Mouse (Mus musculus): ENCODE data around the gene Tmem216. TPM values are rescaled to one million over a fixed set of nuclear protein-coding genes. Genes with fewer than 3 reads are reported as not detected.

Tmem216 gene
- polyA plus RNA-seq, 1 experiment from 2014 or later, result 60.2 TPM

- no peak overlapping the region for H3K4me2 ChIP-seq
- no peaks in the 10 kb centered on the region for H3K9me3 ChIP-seq (ENCODE audit: low read depth, low read length)
- H3K9ac ChIP-seq, result no peak overlapping the region
- no peaks in the 10 kb centered on the region for H3K27me3 ChIP-seq (ENCODE audit: insufficient read depth, low read length)
- no peaks in the 10 kb centered on the region for H3K4me1 ChIP-seq (ENCODE audit: insufficient read depth)
- ATAC-seq (ENCODE audit: insufficient read depth) (no peak), DNase-seq (peak; percentile 69)
- H3K36me3 ChIP-seq (ENCODE audit: insufficient read depth), result peaks cover 26% of the 10 kb centered on the region
- TF ChIP-seq CTCF (IDR thresholded peaks at IDR 0.05; ENCODE audit: low read depth), result peak; percentile 61
- no peak overlapping the region for H3K4me3 ChIP-seq (ENCODE audit: low read depth, low read length)
- H3K27ac ChIP-seq (ENCODE audit: low read depth), result no peak overlapping the region
- whole genome bisulfite sequencing, result 57% methylated on average over 1 of the region's 1 CpGs
These were observed 35.7 kb downstream of the Tmem216 start for GRCm38 (mm10) chr19:10520355-10520754.

GRCm38 (mm10) chr19:10510759-10511330, 45.2 kb downstream of the Tmem216 start:
- no peaks in the 10 kb centered on the region for H3K27me3 ChIP-seq (ENCODE audit: insufficient read depth, low read length)
- no peak for DNase-seq
- H3K4me2 ChIP-seq, result no peak overlapping the region
- no peak overlapping the region for H3K9ac ChIP-seq
- no peak for TF ChIP-seq CTCF (IDR thresholded peaks at IDR 0.05; ENCODE audit: low read depth)
- H3K4me3 ChIP-seq (ENCODE audit: low read depth, low read length), result no peak overlapping the region
- H3K36me3 ChIP-seq (ENCODE audit: insufficient read depth), result peaks cover 48% of the 10 kb centered on the region
- no peak overlapping the region for H3K27ac ChIP-seq (ENCODE audit: low read depth)
- H3K9me3 ChIP-seq (ENCODE audit: low read depth, low read length), result no peaks in the 10 kb centered on the region
- no peak for ATAC-seq (ENCODE audit: insufficient read depth)
- no peaks in the 10 kb centered on the region for H3K4me1 ChIP-seq (ENCODE audit: insufficient read depth)
- WGBS, result 58% methylated on average over 6 of the region's 6 CpGs

GRCm38 (mm10) chr19:10502571-10502970, 53.5 kb downstream of the Tmem216 start:
- 6% methylated on average over 4 of the region's 4 CpGs for WGBS
- peaks cover 68% of the 10 kb centered on the region for H3K36me3 ChIP-seq (ENCODE audit: insufficient read depth)
- H3K4me2 ChIP-seq, result no peak overlapping the region
- no peaks in the 10 kb centered on the region for H3K27me3 ChIP-seq (ENCODE audit: insufficient read depth, low read length)
- ATAC-seq (ENCODE audit: insufficient read depth) (peak; percentile 24), DNase-seq (peak; percentile 72)
- H3K9me3 ChIP-seq (ENCODE audit: low read depth, low read length), result no peaks in the 10 kb centered on the region
- H3K9ac ChIP-seq, result no peak overlapping the region
- H3K4me1 ChIP-seq (ENCODE audit: insufficient read depth), result no peaks in the 10 kb centered on the region
- no peak overlapping the region for H3K27ac ChIP-seq (ENCODE audit: low read depth)
- H3K4me3 ChIP-seq (ENCODE audit: low read depth, low read length), result no peak overlapping the region
- TF ChIP-seq CTCF (IDR thresholded peaks at IDR 0.05; ENCODE audit: low read depth), result peak; percentile 92

GRCm38 (mm10) chr19:10500581-10500980, 55.5 kb downstream of the Tmem216 start:
- H3K27ac ChIP-seq (ENCODE audit: low read depth), result no peak overlapping the region
- H3K27me3 ChIP-seq (ENCODE audit: insufficient read depth, low read length), result no peaks in the 10 kb centered on the region
- H3K4me3 ChIP-seq (ENCODE audit: low read depth, low read length), result no peak overlapping the region
- peaks cover 51% of the 10 kb centered on the region for H3K36me3 ChIP-seq (ENCODE audit: insufficient read depth)
- ATAC-seq (ENCODE audit: insufficient read depth) (no peak), DNase-seq (no peak)
- no peak overlapping the region for H3K9ac ChIP-seq
- no peak for TF ChIP-seq CTCF (IDR thresholded peaks at IDR 0.05; ENCODE audit: low read depth)
- no peaks in the 10 kb centered on the region for H3K9me3 ChIP-seq (ENCODE audit: low read depth, low read length)
- no peak overlapping the region for H3K4me2 ChIP-seq
- 85% methylated on average over 8 of the region's 8 CpGs for WGBS
- no peaks in the 10 kb centered on the region for H3K4me1 ChIP-seq (ENCODE audit: insufficient read depth)

GRCm38 (mm10) chr19:10497512-10498160, 58.4 kb downstream of the Tmem216 start:
- no peaks in the 10 kb centered on the region for H3K9me3 ChIP-seq (ENCODE audit: low read depth, low read length)
- no peak overlapping the region for H3K27ac ChIP-seq (ENCODE audit: low read depth)
- TF ChIP-seq CTCF (IDR thresholded peaks at IDR 0.05; ENCODE audit: low read depth), result no peak
- H3K4me1 ChIP-seq (ENCODE audit: insufficient read depth), result no peaks in the 10 kb centered on the region
- H3K9ac ChIP-seq, result no peak overlapping the region
- no peaks in the 10 kb centered on the region for H3K27me3 ChIP-seq (ENCODE audit: insufficient read depth, low read length)
- peaks cover 35% of the 10 kb centered on the region for H3K36me3 ChIP-seq (ENCODE audit: insufficient read depth)
- no peak for ATAC-seq (ENCODE audit: insufficient read depth)
- 50% methylated on average over 8 of the region's 8 CpGs for WGBS
- no peak for DNase-seq
- no peak overlapping the region for H3K4me3 ChIP-seq (ENCODE audit: low read depth, low read length)
- no peak overlapping the region for H3K4me2 ChIP-seq

GRCm38 (mm10) chr19:10496976-10497375, 59.1 kb downstream of the Tmem216 start:
- H3K36me3 ChIP-seq (ENCODE audit: insufficient read depth), result peaks cover 30% of the 10 kb centered on the region
- TF ChIP-seq CTCF (IDR thresholded peaks at IDR 0.05; ENCODE audit: low read depth), result no peak
- ATAC-seq (ENCODE audit: insufficient read depth), result no peak
- no peak overlapping the region for H3K4me2 ChIP-seq
- H3K9ac ChIP-seq, result no peak overlapping the region
- no peak overlapping the region for H3K27ac ChIP-seq (ENCODE audit: low read depth)
- H3K4me1 ChIP-seq (ENCODE audit: insufficient read depth), result no peaks in the 10 kb centered on the region
- H3K9me3 ChIP-seq (ENCODE audit: low read depth, low read length), result no peaks in the 10 kb centered on the region
- 57% methylated on average over 2 of the region's 2 CpGs for WGBS
- H3K27me3 ChIP-seq (ENCODE audit: insufficient read depth, low read length), result no peaks in the 10 kb centered on the region
- DNase-seq, result no peak
- no peak overlapping the region for H3K4me3 ChIP-seq (ENCODE audit: low read depth, low read length)

- H3K9me3 ChIP-seq (ENCODE audit: low read depth, low read length), result no peaks in the 10 kb centered on the region
- no peak overlapping the region for H3K4me2 ChIP-seq
- H3K27ac ChIP-seq (ENCODE audit: low read depth), result no peak overlapping the region
- H3K36me3 ChIP-seq (ENCODE audit: insufficient read depth), result peaks cover 17% of the 10 kb centered on the region
- no peak for TF ChIP-seq CTCF (IDR thresholded peaks at IDR 0.05; ENCODE audit: low read depth)
- H3K27me3 ChIP-seq (ENCODE audit: insufficient read depth, low read length), result no peaks in the 10 kb centered on the region
- H3K9ac ChIP-seq, result no peak overlapping the region
- H3K4me1 ChIP-seq (ENCODE audit: insufficient read depth), result no peaks in the 10 kb centered on the region
- no peak for ATAC-seq (ENCODE audit: insufficient read depth)
- no peak for DNase-seq
- H3K4me3 ChIP-seq (ENCODE audit: low read depth, low read length), result no peak overlapping the region
- WGBS, result 85% methylated on average over 1 of the region's 1 CpGs
These were observed 60.4 kb downstream of the Tmem216 start for GRCm38 (mm10) chr19:10495670-10496069.
